Mouse (Mus musculus): ENCODE results near the gene Ak5.
A peak's percentile ranks its signal among the peaks of the same experiment; 100 is the strongest.
"Not testable (repeated sequence)": the region's sequence is repeated elsewhere in the genome, so short reads cannot be mapped to it uniquely, and the experiment has no call there.

The Ak5 gene

GRCm38 (mm10) chr3:152668239-152668638 is at the start of gene Ak5:
TSS of gene Ak5 (minus strand) at chr3:152668360.
- no peak for DNase-seq (ENCODE audit: low spot score)

GRCm38 (mm10) chr3:152713991-152714902 is 46.1 kb upstream of the Ak5 start, which contains the start of gene Pigk:
TSS of gene Pigk (plus strand) at chr3:152714100.
- DNase-seq (ENCODE audit: low spot score) = peak; percentile 94

GRCm38 (mm10) chr3:152712957-152713356 is 44.8 kb upstream of the Ak5 start:
- no peak for DNase-seq (ENCODE audit: low spot score)

- DNase-seq (ENCODE audit: low spot score) = no peak
Observed at GRCm38 (mm10) chr3:152709936-152710335, 41.8 kb upstream of the Ak5 start.

- DNase-seq (ENCODE audit: low spot score) = no peak
Observed at GRCm38 (mm10) chr3:152707321-152707823, 39.2 kb upstream of the Ak5 start.

- no peak for DNase-seq (ENCODE audit: low spot score)
Observed at GRCm38 (mm10) chr3:152706901-152707300, 38.7 kb upstream of the Ak5 start.

- no peak for DNase-seq (ENCODE audit: low spot score)
Observed at GRCm38 (mm10) chr3:152705826-152706225, 37.7 kb upstream of the Ak5 start.

- no peak for DNase-seq (ENCODE audit: low spot score)
Observed at GRCm38 (mm10) chr3:152702274-152702843, 34.2 kb upstream of the Ak5 start.

GRCm38 (mm10) chr3:152701536-152701935 is 33.4 kb upstream of the Ak5 start:
- DNase-seq (ENCODE audit: low spot score) = not testable (repeated sequence)

GRCm38 (mm10) chr3:152699261-152699660 is 31.1 kb upstream of the Ak5 start:
- DNase-seq (ENCODE audit: low spot score) = no peak

- DNase-seq (ENCODE audit: low spot score) = no peak
Observed at GRCm38 (mm10) chr3:152698017-152698416, 29.9 kb upstream of the Ak5 start.

- no peak for DNase-seq (ENCODE audit: low spot score)
Observed at GRCm38 (mm10) chr3:152694950-152695349, 26.8 kb upstream of the Ak5 start.

- no peak for DNase-seq (ENCODE audit: low spot score)
Observed at GRCm38 (mm10) chr3:152689105-152689504, 20.9 kb upstream of the Ak5 start.

- no peak for DNase-seq (ENCODE audit: low spot score)
Observed at GRCm38 (mm10) chr3:152688532-152688931, 20.4 kb upstream of the Ak5 start.

- DNase-seq (ENCODE audit: low spot score) = no peak
Observed at GRCm38 (mm10) chr3:152674663-152675062, 6.5 kb upstream of the Ak5 start.

GRCm38 (mm10) chr3:152669783-152670182 is 1.6 kb upstream of the Ak5 start:
- no peak for DNase-seq (ENCODE audit: low spot score)

GRCm38 (mm10) chr3:152668793-152669192 is 633 bp upstream of the Ak5 start:
- DNase-seq (ENCODE audit: low spot score) = no peak

GRCm38 (mm10) chr3:152667356-152668211 is 576 bp downstream of the Ak5 start:
- DNase-seq (ENCODE audit: low spot score) = no peak

GRCm38 (mm10) chr3:152666991-152667355 is 1.2 kb downstream of the Ak5 start:
- DNase-seq (ENCODE audit: low spot score) = no peak

- no peak for DNase-seq (ENCODE audit: low spot score)
Observed at GRCm38 (mm10) chr3:152658592-152658991, 9.6 kb downstream of the Ak5 start.

GRCm38 (mm10) chr3:152651991-152652390 is 16.2 kb downstream of the Ak5 start:
- DNase-seq (ENCODE audit: low spot score) = no peak

- DNase-seq (ENCODE audit: low spot score) = no peak
Observed at GRCm38 (mm10) chr3:152644610-152645009, 23.6 kb downstream of the Ak5 start.

Measured in T-cell, adult 2 months (primary cell).